Mouse (Mus musculus) NIH3T3 (cell line): Measurements from ENCODE around the gene Sez6l.

Experiments used
- DNase-seq: peaks from one replicate; pipeline ENCODE4 v3.0.0-alpha.2; 2012; ENCODE audit warnings: low read depth

Gene Sez6l

DNA sequence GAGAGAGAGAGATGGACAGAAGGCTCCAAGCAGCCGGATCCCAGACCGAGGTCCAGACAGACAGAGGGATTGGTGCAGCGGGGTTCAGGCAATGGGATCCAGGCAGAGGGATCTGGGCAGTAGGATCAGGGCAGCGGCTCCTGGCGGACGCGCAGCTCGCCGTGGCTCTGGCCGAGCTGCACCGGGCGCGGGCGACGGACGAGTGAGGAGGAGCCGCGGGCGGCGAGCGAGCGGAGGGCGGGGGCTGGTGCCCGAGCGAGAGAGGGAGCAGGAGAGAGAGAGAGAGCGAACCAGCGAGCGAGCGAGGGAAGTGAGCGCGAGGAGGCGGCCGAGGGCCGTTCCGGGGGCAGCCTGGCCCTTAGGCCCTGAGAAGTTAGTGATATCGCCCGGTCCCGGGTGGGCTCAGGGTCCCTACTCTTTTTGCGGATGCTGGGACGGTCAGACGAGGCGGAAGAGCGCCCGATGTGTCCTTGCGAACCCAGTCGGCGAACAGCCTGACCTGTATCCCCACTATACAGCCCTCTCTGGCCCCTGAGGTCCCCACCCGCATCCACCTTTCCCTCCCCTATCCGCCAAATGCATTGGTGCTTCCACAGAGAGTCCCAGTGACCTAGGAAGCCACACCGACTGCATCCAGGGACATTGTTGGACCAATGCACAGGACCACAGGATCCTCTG is at the start of gene Sez6l:
Gene Sez6l (minus strand): TSS at position 193 of the 678 bp plus-strand sequence.
- no peak for DNase-seq

DNA sequence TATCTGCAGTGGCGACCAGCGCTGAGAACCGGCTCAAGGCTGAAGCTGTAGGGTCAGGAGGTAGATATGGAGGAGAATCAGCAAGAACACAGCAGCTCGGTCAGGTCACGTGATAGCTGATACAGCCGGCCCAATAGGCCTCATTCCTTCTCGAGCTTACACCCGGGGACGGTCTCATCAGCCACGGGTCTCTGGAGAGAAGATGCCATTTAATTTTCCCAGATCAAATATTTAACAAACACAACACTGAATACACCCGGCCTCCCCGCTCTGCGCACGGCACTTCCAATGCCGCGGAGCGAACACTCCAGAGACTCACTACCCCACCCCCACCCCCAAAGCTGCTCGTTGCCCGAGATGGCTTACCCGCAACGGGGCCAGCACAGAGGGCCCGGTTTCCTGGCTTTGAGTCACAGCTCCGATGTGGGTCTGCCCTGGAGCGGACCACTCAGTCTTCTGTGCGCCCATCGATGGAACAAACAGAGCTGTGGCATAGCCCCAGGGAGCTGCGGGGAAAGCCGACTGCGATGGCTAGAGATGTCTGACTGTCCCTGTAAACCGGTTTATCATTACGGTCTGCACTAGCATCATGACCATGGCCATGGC is 48.7 kb upstream of the Sez6l start:
- DNase-seq: no peak

DNA sequence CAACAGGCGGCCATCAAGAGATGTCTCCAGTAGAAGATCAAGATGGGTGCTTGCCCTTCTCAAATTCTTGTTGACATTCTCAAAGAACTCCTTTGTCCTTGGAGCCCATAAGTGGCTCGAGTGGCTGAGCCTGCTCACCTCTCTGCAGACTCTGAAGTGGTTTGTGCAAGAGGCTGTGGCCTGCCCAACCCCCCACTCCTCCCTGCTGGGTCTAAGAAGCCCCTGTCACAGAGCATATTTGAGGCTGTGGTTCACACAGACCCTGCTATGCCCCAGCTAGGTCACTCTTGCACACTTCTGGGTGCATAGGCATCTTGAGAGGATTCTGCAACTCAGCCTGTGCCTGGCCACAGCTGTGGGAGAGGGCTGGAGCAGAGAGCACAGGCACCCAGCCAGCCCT is 46.0 kb upstream of the Sez6l start:
- no peak for DNase-seq

DNA sequence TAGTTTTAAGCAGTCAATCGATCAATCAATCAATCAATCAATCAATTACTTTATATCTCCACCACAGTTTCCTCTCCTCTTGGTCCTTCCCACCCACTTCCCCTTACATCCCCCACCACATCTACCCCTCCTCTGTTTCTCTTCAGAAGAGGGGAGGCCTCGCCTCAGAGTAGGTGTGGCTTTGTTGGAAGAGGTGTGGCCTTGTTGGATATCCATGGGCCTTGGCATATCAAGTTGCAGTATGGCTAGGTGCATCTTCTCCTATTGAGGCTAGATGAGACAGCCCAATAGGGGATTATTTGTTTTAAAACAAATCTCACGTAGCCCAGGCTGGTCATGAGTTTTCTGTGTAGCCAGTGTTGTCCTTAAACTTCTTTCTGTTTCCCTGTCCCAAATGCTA is 43.3 kb upstream of the Sez6l start:
- DNase-seq: no peak

DNA sequence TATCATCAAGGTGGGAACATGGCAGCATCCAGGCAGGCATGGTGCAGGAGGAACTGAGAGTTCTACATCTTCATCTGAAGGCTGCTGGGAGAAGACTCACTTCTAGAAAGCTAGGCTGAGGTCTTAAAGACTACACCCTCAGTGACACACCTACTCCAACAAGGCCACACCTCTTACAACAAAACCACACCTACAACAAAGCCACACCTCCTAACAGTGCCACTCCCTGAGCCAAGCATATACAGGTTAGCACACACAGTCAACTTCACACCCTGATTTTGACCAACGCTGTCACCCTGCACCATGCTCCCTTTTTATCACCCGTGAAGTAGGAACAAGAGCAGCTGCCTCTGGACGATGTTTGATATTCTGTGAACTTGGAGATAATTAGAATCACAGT is 42.4 kb upstream of the Sez6l start:
- DNase-seq: no peak

DNA sequence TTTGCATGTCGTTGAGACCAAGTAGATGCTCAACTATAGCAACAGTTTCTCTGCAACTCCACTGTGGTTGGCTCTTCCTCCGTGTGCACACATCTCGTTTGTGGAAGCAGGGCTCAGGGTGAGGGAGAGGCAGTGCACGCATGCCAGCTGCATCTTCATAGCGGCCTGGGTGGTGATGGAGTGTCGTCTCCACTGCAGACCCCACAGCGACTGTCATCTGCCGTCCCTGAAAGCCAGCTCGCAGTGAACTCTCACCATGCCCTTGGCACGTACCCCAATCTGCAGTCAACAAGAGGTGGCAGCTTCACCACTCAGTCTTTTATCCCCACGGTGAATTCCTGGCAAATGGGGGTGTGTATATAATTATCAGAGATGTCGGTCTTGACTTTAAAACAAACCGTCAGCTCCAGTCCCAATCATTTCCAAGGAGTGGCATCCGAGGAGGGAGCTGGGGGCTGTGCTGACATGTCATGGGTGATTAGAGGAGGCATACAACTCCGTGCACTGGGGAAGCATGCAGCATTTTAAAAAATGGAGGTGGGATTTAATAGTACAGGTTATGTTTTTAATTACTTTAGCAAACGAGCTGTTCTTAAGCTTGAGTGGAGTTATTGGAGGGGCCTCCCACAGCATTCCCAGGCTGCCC is 40.7 kb upstream of the Sez6l start:
- no peak for DNase-seq

DNA sequence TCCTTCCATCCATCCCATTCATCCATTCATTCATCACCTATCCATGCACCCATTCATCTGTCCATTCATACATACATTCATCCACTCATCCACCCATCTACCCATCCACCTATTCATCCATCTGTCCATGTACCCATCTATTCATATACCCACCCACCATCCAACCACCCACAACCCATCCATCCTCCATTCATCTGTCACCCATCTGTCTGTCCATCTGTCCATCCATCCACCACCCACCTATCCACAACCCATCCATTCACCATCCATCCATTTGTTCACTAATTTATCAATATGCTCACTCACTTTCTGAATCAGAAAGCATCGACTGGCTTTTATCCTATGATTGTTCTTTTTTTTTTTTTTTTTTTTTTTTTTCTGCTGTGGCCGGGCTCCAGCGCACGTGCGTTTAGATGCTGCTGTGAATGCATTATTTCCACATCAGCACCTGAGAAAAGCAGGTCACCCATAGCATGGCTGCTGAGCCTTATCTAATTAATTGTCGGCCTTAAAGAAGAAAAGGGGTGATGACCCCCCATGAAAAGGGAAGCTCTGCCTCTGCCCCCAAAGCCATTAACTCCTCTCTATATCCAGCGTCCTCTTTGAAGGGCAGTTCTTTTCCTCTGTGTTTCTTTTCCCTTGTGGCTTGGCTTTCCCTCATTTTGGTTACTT is 39.1 kb upstream of the Sez6l start:
- DNase-seq: no peak

DNA sequence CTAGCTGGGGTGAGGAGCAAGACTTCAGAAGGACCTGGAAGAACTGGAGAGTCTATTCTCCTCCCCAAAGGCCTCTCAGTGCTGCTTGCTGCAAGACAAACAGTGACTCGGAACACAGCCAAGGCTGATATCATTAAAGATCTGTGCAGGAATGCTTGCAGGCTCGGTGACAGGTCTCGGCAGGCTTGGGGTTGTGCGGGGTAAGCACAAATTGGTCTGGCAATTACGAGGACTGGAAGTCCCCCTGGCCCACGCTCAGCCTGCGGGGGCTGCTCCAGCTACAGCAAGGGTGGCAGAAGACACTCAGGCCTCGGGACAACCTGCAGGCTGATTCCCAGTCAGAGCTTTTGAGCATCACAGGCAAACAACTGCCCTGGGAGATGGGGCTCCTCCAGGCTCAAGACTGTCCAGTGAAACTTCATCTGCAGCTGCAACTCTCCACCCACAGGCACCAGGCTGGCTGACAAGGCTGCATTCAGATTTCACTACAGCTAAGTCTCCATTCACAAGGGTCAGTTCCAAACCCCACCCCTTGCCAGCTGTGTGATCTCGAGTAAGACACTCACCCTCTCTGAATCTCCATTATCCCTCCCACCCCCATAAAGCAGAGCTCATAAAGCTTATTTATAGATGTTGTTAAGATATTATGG is 31.0 kb upstream of the Sez6l start:
- no peak for DNase-seq

DNA sequence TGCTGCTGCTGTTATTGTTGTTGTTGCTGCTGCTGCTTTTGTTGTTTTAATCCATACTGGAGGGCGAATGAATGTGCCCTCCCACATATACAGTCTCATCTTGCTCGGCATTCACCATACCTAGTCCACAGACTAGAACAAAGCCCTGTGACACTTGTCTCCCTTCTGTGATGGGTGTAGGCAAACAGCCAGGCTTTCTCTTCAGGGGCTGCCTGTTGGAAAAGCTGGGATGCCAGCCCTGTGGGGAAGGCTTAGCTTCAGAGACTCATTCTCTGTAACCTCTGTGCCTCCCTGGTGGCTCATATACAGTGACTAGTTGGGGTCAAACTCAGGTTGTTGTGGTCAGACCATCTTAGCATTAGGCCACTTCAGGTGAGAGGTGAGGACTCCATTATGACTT is 30.1 kb upstream of the Sez6l start:
- DNase-seq: no peak

DNA sequence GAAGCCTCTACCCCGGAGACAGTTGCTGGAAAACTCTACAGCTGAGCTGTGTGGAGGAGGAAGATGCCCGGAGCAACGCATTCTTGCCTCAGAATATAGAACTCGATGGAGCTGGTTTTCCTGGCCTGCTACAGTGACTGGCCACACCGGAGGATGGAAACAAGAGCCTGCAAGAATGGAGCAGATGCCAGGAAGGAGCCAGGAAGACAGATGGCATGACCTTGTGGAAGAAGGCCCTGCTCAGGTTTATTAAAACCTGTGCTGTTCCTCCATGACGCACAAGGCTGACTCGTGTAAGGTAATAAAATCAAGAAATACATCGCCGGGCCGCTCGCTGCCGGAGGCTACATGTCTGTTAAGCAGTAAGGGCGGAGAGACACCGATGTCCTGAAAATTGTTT is 28.4 kb upstream of the Sez6l start:
- no peak for DNase-seq

DNA sequence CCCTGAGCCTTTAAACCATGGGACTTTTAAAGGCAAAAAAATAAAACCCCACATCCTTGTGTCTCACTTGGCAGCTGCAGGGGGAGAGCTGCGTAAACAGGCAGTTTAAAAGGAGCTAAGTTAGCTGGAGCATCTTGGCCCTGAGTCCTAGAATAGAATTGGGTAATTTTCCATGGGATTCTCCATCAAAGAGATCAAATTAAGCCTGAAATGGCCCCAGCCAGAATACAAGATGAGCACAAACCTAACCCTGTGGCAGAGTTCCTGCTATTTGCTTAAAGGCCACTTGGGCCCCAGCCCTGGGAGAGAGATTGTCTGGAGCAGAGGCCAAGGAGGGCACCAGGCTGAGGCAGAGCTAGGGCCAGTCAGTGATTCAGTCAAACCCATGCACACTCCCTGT is 27.3 kb upstream of the Sez6l start:
- DNase-seq: no peak

DNA sequence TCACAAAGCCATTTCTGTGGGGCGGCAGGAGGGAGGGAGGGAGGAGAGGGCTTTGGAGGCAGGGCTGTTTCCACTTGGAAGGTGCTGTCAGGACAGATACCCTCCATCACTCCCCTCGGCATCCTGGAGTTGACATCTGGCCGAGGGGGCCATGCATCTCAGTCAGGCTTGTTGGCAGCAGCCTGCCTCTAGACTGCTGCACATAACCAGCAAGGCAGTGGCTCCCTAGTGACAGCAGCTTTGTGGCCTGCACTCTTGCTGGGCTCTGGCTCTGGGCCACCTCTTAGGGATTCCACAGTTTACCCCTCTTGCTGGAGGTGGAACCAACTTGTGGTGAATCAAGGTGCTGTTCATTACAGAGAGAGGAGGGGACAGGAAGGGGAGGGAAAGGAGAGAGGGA is 26.6 kb upstream of the Sez6l start:
- no peak for DNase-seq

DNA sequence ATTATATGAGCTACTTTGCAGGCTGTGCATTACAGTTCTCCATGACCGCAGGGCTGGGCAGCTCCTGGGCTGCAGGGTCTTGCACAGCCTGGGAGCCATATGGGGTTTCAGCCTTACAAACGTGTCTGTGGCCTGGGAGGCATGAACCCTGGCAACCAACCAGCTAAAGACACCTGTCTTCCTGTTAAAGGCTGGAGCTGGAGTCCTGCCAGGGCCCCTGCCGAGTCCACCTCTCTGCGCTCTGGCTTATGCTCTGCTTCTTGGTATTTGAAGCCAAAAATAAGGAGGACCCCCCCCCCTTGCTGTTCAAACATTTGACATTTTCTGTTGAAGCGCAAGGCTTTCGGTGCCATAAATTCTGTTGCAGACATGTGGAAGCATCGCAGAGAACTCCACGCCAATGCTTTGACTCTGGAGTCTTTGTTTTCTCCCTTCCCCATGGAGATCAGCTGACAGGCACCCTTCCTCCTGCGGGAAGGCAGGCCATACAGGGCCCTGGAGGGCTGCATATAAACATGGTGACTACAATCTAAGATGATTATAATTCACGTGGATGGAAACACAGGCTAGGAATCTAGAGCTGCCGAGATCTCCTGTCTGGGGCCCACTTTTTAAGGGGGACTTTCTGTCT is 23.4 kb upstream of the Sez6l start:
- DNase-seq: no peak

DNA sequence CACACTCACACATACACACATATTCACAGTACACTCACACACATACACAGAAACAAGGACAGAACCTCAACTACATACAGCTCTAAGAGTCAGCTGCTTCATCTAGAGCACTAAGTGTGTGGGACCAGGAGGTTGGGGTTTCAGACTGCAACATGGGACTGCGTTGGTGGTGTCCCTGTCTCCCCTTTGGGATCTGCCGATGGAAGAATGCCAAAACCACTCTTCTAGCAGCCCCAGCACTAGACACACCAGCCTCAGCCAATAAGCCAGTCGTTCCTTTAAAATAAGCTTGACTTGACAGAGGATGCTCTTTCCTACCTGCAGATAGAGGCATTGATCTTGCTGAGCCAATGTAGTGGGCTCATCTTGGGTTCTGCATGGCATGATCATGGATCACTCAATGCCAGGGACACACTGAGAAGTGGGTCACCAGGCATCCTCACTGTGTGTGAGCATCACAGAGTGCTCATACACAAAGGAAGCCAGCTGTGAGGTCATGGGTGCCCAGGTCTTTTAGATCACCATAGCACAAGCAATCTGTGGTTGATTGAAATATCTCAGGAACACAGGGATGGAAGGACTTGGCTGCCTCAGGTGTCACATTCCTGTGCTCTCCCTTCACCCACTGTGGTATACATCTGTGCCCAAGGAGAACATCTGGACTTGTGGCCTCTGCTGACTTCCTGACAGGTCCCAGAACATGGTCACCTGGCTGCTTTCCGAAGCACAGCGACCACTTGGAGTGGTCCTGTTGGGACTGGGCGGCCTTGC is 22.7 kb upstream of the Sez6l start:
- DNase-seq: no peak

DNA sequence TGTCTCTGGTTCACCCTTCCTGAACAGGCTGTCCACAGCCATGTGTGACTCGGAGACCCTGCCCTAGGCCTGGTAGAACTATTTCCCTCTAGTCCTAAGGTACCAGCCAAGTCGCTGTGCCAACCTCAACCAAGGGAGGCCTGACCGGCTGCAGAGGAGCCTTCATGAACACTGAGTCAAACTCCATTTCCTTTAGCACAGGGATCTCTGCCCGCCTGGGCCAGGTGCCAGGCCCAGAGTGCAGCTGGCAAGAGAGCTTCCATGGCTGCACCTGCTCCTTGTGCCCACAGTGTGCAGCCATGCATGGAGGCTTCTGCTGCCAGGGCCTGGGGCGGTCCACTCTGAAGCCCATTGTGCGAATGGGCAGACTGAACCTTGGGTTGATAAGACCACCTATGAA is 20.9 kb upstream of the Sez6l start:
- no peak for DNase-seq

DNA sequence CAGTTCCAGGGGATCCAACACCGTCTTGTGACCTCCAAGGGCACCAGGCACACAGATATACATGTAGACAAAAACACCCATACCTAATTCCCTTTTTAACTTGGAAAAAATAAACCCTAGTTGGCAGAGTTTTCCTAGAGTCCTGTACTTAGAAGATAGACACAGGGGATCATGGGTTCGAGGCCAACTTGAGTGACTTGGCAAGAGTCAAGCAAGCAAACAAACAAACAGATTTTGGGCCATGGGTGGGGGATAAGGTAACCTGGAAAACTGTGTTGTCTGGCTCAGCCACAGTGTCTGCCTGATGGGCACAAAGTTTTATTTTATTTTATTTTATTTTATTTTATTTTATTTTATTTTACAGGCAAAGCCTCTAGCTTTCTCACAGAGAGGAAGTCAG is 20.3 kb upstream of the Sez6l start:
- DNase-seq: no peak

DNA sequence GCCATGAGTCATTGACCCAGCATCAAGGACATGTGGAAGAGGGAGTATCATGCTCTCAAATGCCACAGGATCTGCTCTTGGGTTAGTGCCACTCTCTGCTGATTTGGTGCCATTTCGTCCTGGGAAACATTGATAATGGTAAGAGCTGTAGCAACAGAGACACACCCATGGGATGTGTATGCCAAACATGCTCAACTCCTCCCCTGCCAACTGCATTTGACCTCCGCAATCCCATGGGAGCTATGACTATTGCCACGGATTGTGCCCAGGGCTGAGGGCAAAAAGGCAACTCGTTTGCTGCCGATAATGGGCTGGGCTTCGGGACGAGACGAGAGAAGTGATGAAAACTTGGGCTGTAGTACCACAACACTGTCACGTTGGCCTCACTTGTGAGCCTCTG is 19.7 kb upstream of the Sez6l start:
- DNase-seq: no peak

DNA sequence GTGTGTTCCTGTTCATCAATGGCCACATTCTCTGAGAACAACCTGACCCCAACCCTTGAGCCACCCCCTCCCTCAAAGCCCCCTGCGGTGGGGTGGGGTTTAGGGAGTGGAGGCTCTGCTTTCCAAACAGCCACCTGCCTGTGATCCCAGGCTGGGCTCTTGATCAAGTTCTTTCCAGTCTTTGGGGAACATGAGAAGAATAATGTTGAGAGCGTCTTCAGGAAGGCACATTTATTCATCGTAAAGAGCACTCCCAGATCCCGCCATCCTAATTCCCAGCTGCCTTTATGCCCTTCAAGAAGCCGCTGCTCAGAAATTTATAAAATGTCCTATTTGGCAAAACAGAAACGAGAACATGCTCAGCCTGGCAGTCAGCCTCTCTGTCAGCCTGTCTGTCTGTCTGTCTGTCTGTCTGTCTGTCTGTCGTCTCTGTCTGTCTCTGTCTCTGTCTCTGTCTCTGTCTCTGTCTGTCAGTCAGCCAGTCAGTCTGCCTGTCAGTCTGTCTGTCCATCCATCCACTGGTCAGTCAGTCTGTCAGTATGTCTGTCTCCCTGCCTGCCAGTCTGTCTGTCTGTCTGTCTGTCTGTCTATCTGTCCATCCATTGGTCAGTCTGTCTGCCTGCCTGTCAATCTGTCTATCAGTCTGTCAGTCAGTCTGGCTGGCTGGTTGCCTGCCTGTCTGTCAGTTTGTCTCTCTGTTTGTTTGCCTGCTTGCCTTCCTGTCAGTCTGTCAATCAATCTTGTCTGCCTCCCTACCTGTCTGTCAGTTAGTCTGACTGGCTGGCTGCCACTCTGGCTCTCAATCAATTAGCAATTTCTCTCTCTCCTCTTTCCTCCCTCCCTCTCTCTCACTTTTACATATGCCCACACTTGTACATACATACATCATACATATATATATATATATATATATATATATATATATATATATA is 19.0 kb upstream of the Sez6l start:
- no peak for DNase-seq

DNA sequence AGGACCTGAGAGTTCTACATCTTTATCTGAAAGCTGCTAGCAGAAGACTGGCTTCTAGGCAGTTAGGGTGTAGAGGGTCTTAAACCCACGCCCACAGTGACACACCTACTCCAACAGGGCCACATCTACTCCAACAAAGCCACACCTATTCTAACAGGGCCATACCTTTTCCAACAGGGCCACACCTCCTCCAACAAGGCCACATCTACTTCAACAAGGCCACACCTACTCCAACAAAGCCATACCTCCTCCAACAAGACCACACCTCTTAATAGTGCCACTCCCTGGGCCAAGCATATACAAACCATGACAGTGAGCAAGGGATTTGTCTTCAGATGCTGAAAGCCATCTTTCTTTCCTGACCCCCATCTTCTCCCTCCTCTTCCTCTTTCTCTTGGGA is 14.7 kb upstream of the Sez6l start:
- no peak for DNase-seq

DNA sequence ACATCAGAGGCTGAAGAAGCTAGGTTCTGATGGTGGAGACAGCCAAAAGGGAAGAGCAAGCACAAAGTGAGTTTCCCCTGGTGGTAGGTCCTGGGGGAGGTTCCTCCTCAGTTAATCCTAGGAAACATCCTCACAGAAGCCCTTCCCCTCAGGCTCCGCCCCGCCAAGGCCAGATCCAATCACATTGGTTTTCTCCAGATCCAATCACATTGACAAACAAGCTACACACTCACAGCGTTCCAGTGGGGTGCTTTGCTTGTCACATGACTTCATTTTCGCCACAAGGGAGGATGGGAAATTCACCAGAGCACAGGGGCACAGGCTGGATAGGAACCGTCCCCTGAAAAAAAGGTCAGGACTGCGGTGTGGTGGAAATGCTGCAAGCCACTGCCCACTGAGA is 9.1 kb upstream of the Sez6l start:
- no peak for DNase-seq
